Mouse (Mus musculus) hindbrain, embryonic 16.5 days (tissue): ENCODE results near the gene Mrps12. TPM values are rescaled to one million over a fixed set of nuclear protein-coding genes. Genes with fewer than 3 reads are reported as not detected.

Experiments used
- ATAC-seq: fragments of 200-750 bp; cut with Nextera tagmentation; 2 replicates; pipeline ENCODE4 v1.8.0; 2017; ENCODE audit warnings: moderate TSS enrichment, moderate library complexity
- H3K27ac ChIP-seq: fragments of 300-500 bp; sonication (generic); 2 replicates; pipeline ENCODE4 v1.5.1; 2014; ENCODE audit warnings: low read depth, mild to moderate bottlenecking, control low read depth, low read length, moderate library complexity
- H3K27me3 ChIP-seq: fragments of 300-500 bp; sonication (generic); replicated peaks from 2 replicates; pipeline ENCODE4 v1.6.1; 2014; ENCODE audit warnings: low read length; ENCODE audit not compliant: control insufficient read depth, insufficient read depth
- H3K36me3 ChIP-seq: fragments of 300-500 bp; sonication (generic); 2 replicates; pipeline ENCODE4 v1.6.1; 2014; ENCODE audit warnings: mild to moderate bottlenecking, low read length, moderate library complexity, mixed read lengths; ENCODE audit not compliant: control insufficient read depth, insufficient read depth
- H3K4me1 ChIP-seq: fragments of 300-500 bp; sonication (generic); 2 replicates; pipeline ENCODE4 v1.6.1; 2014; ENCODE audit warnings: low read depth, low read length; ENCODE audit not compliant: control insufficient read depth, insufficient read depth
- H3K4me2 ChIP-seq: fragments of 300-500 bp; sonication (generic); 2 replicates; pipeline ENCODE4 v1.6.1; 2014; ENCODE audit warnings: mild to moderate bottlenecking, low read length, control low read depth, moderate library complexity
- H3K4me3 ChIP-seq: fragments of 300-500 bp; sonication (generic); 2 replicates; pipeline ENCODE4 v1.5.1; 2014; ENCODE audit warnings: mild to moderate bottlenecking, low read length, control low read depth, moderate library complexity
- H3K9ac ChIP-seq: fragments of 300-500 bp; sonication (generic); 2 replicates; pipeline ENCODE4 v1.6.1; 2014; ENCODE audit warnings: low read depth, mild to moderate bottlenecking, control low read depth, low read length, moderate library complexity
- H3K9me3 ChIP-seq: fragments of 300-500 bp; sonication (generic); 2 replicates; pipeline ENCODE4 v1.6.1; 2014; ENCODE audit warnings: mild to moderate bottlenecking, low read length, moderate library complexity; ENCODE audit not compliant: control insufficient read depth
- WGBS: fragments of 180-500 bp; shearing (Covaris S2); extraction: QIAGEN DNeasy Blood & Tissue Kit; methylation state at CpG from one replicate; pipeline ENCODE4 v1.1.7; 2014; 5-methylcytosine and 5-hydroxymethylcytosine counted together
- polyA plus RNA-seq: library from polyadenylated mRNA; unstranded; fragments of >200 nt; fragmentation: Nextera tagmentation; extraction: Ambion mirVana; gene quantifications from 2 replicates; pipeline ENCODE4 v1.2.1, GENCODE M21; 2015

Gene Mrps12
- polyA plus RNA-seq, 1 experiment from 2014 or later: 113 TPM

GRCm38 (mm10) chr7:28766910-28767309 is 25.3 kb upstream of the Mrps12 start:
- Histone ChIP-seq H3K27me3 (no peaks in the 10 kb centered on the region), H3K4me3 (peak overlapping the region; percentile 83), H3K36me3 (peaks cover 3% of the 10 kb centered on the region; the same call in 1 of the 2 replicates), H3K9ac (peak overlapping the region; percentile 82), H3K4me2 (peak overlapping the region; percentile 68), H3K27ac (no peak overlapping the region), H3K4me1 (peaks cover 27% of the 10 kb centered on the region), H3K9me3 (no peaks in the 10 kb centered on the region)
- ATAC-seq: peak; percentile 13
- 2% methylated on average over 14 of the region's 14 CpGs for WGBS

DNA sequence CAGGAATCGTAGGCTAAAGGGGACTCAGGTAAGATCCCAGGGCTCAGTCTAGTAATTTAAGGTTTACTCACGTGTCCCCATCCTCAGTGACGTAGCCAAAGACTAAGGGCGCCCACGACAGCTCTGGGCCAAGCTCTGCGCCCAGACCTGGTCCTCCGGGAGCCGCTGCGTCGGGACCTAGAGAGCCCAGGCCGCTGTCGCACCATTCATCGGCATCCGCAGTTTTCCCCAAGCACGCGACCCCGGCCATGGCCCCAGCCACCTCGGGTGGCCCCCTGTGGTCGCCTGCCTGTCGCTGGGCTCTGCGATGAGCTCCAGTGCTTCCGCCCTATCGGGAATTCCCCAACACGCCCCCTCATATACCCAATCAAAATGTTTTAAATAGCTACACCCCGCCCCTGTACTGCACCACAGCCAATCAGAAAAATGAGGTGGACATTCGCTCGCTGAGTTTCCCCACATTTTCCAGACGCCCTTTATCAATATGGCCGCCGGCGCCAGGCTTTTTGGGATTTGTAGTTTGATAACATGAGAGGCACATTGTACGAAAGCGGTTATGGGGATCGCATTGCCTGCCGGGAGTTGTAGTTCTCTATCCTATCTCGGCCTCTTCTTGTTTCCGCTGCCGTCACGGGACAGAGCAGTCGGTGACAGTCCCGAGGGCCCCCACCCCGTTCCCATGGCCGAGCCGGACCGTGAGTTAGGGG is 24.7 kb upstream of the Mrps12 start, which contains the start of gene Sirt2:
Gene Sirt2, plus strand, starts transcription at position 563 of the 707 bp plus-strand sequence.
- H3K4me1 ChIP-seq: peaks cover 27% of the 10 kb centered on the region
- H3K9ac ChIP-seq: peak within 1 kb of the TSS; percentile 83
- H3K9me3 ChIP-seq: no peaks in the 10 kb centered on the region
- H3K27me3 ChIP-seq: no peaks in the 10 kb centered on the region
- peak within 1 kb of the TSS; percentile 83 for H3K4me3 ChIP-seq
- H3K27ac ChIP-seq: peak within 1 kb of the TSS; percentile 66; the same call in 1 of the 2 replicates
- peaks cover 5% of the 10 kb centered on the region for H3K36me3 ChIP-seq
- H3K4me2 ChIP-seq: peak within 1 kb of the TSS; percentile 76
- ATAC-seq: peak; percentile 99
- under 1% methylated on average over 45 of the region's 45 CpGs for WGBS

GRCm38 (mm10) chr7:28765211-28765610 is 23.6 kb upstream of the Mrps12 start:
- peaks cover 11% of the 10 kb centered on the region for H3K36me3 ChIP-seq
- H3K9ac ChIP-seq: peak overlapping the region; percentile 43; the same call in 1 of the 2 replicates
- peak overlapping the region; percentile 76 for H3K4me2 ChIP-seq
- H3K27me3 ChIP-seq: no peaks in the 10 kb centered on the region
- no peaks in the 10 kb centered on the region for H3K9me3 ChIP-seq
- ATAC-seq: no peak
- H3K4me3 ChIP-seq: peak overlapping the region; percentile 83
- H3K4me1 ChIP-seq: peaks cover 27% of the 10 kb centered on the region
- 92% methylated on average over 6 of the region's 6 CpGs for WGBS
- H3K27ac ChIP-seq: no peak overlapping the region

- ATAC-seq: no peak
- no peak overlapping the region for H3K4me3 ChIP-seq
- no peak overlapping the region for H3K27ac ChIP-seq
- no peak overlapping the region for H3K9ac ChIP-seq
- H3K4me1 ChIP-seq: peaks cover 12% of the 10 kb centered on the region
- no peaks in the 10 kb centered on the region; the same call in 1 of the 2 replicates for H3K27me3 ChIP-seq
- H3K9me3 ChIP-seq: no peaks in the 10 kb centered on the region
- no peak overlapping the region for H3K4me2 ChIP-seq
- H3K36me3 ChIP-seq: peaks cover 26% of the 10 kb centered on the region
- 87% methylated on average over 9 of the region's 9 CpGs for WGBS
Measured at GRCm38 (mm10) chr7:28761907-28762306, 20.3 kb upstream of the Mrps12 start.

- H3K27me3 ChIP-seq: peaks cover 3% of the 10 kb centered on the region; the same call in 1 of the 2 replicates
- no peaks in the 10 kb centered on the region for H3K9me3 ChIP-seq
- H3K27ac ChIP-seq: no peak overlapping the region
- H3K36me3 ChIP-seq: peaks cover 26% of the 10 kb centered on the region
- 82% methylated on average over 13 of the region's 13 CpGs for WGBS
- no peak overlapping the region for H3K4me2 ChIP-seq
- ATAC-seq: no peak
- peaks cover 3% of the 10 kb centered on the region; the same call in 1 of the 2 replicates for H3K4me1 ChIP-seq
- H3K4me3 ChIP-seq: no peak overlapping the region
- H3K9ac ChIP-seq: no peak overlapping the region
Measured at GRCm38 (mm10) chr7:28758623-28759022, 17.0 kb upstream of the Mrps12 start.

DNA sequence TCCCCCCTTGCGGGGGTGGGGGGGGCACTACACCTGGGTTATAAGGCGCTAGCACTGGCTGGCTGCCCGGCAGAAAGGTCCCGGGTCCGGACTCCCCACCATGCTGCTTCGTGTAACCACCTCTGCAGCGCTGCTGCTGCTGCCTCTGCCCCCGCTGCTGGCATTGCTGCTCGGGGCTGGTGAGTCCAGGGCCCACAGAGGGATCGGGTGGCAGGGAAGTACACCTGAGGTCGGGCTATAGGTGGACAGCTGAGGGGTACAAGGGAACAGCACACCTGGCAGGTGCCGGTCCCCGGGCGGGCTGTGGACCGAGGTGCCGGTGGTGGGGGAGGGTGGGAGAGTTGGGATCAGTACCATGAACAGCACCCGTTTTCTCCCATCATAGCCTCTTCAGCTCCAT is 14.5 kb upstream of the Mrps12 start, which contains the start of gene Ccer2:
Gene Ccer2, plus strand, starts transcription at position 96 of the 400 bp plus-strand sequence.
- Histone ChIP-seq H3K27me3 (peaks cover 3% of the 10 kb centered on the region; the same call in 1 of the 2 replicates), H3K4me3 (peak within 1 kb of the TSS; percentile 2; the same call in 1 of the 2 replicates), H3K4me2 (peak within 1 kb of the TSS; percentile 40), H3K4me1 (peaks cover 3% of the 10 kb centered on the region; the same call in 1 of the 2 replicates), H3K36me3 (peaks cover 20% of the 10 kb centered on the region), H3K9ac (peak within 1 kb of the TSS; percentile 6), H3K27ac (no peak within 1 kb of the TSS), H3K9me3 (no peaks in the 10 kb centered on the region)
- 6% methylated on average over 17 of the region's 17 CpGs for WGBS
- ATAC-seq: 0 out of 2 replicates have a peak, but pooled peaks have one; percentile 34

DNA sequence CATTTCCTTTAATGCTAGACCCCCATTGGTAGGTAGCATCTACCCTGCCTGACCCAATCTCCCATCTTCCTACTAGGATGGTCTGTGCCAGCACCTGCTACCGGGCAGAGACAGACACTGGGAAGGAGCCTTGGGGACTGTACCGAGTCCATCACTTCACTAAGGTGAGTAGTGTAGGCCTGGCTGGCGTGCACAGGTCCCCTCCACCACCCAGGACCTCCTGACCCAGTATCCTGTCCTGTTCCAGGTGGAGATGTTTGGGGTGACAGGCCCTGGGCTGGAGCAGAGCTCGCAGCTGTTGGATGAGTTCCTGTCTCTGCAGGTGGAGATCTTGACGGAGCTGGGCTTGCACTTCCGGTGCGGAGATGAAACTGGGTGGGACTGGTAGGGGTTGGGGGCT is 8.3 kb upstream of the Mrps12 start:
- H3K4me2 ChIP-seq: no peak overlapping the region
- no peak overlapping the region for H3K9ac ChIP-seq
- no peaks in the 10 kb centered on the region for H3K9me3 ChIP-seq
- no peak overlapping the region for H3K4me3 ChIP-seq
- H3K27me3 ChIP-seq: no peaks in the 10 kb centered on the region
- H3K27ac ChIP-seq: no peak overlapping the region
- 90% methylated on average over 7 of the region's 7 CpGs for WGBS
- no peaks in the 10 kb centered on the region for H3K4me1 ChIP-seq
- peaks cover 9% of the 10 kb centered on the region for H3K36me3 ChIP-seq
- no peak for ATAC-seq

GRCm38 (mm10) chr7:28741368-28741708 is 282 bp downstream of the Mrps12 start:
- Histone ChIP-seq H3K27me3 (no peaks in the 10 kb centered on the region), H3K4me2 (peak overlapping the region; percentile 68), H3K27ac (peak overlapping the region; percentile 74), H3K4me3 (peak overlapping the region; percentile 69), H3K4me1 (peaks cover 10% of the 10 kb centered on the region), H3K9ac (peak overlapping the region; percentile 70), H3K9me3 (no peaks in the 10 kb centered on the region), H3K36me3 (peaks cover 8% of the 10 kb centered on the region; the same call in 1 of the 2 replicates)
- 2% methylated on average over 13 of the region's 13 CpGs for WGBS
- ATAC-seq: peak; percentile 37

DNA sequence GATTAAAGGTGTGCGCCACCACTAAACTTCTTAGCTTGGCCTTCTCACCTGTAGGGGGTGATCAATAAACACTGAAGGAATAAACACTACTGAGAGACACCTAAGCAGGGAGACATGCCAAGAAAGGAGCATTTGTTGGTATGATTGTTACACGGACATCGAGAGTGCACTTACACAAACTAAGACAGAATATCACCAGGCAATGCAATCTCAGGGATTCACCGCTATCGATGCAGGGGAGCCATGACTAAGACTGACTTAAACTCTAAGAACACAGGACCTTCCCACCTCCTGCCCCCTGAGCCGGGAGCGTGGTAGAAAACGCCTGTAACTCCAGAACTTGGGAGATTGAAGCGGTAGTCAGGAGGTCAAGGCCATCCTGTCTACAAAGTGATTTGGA is 671 bp downstream of the Mrps12 start:
- peak overlapping the region; percentile 68 for H3K4me2 ChIP-seq
- H3K27ac ChIP-seq: no peak overlapping the region; the same call in 1 of the 2 replicates
- 39% methylated on average over 9 of the region's 9 CpGs for WGBS
- peak overlapping the region; percentile 70 for H3K9ac ChIP-seq
- no peaks in the 10 kb centered on the region for H3K9me3 ChIP-seq
- no peaks in the 10 kb centered on the region for H3K27me3 ChIP-seq
- peaks cover 10% of the 10 kb centered on the region for H3K4me1 ChIP-seq
- H3K36me3 ChIP-seq: peaks cover 4% of the 10 kb centered on the region; the same call in 1 of the 2 replicates
- H3K4me3 ChIP-seq: peak overlapping the region; percentile 69
- ATAC-seq: no peak
